Mouse (Mus musculus): ENCODE data around the gene Amdhd2.
"Not testable (repeated sequence)": the region's sequence is repeated elsewhere in the genome, so short reads cannot be mapped to it uniquely, and the experiment has no call there.

The Amdhd2 gene

DNA sequence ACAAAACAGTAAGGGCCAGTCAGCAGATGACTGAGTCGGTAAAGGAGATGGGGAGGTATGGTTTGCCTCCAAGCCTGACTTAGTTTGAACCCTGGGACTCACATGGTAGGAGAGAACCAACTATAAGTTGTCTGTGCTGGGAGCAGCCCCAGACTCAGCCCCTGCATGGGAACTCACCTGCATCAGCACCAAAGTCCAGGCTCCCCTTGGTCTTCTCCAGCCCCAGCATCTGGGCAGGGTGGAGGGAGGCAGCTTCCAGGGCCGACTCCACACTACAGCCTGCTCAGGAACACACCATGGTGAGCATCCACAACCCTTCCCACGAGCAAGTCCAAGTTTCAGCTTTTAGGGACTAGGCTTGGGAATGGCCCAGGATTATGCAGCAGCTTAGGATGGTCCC, 7.2 kb downstream of the Amdhd2 start:
- DNase-seq (ENCODE audit: low spot score): no peak

- DNase-seq (ENCODE audit: low spot score): no peak
Observed at GRCm38 (mm10) chr17:24155742-24156141, 7.8 kb downstream of the Amdhd2 start.

GRCm38 (mm10) chr17:24154463-24154862, 9.1 kb downstream of the Amdhd2 start:
- DNase-seq (ENCODE audit: low spot score): no peak

GRCm38 (mm10) chr17:24151890-24152563, 11.5 kb downstream of the Amdhd2 start:
- peak; percentile 87 for DNase-seq (ENCODE audit: low spot score)

DNA sequence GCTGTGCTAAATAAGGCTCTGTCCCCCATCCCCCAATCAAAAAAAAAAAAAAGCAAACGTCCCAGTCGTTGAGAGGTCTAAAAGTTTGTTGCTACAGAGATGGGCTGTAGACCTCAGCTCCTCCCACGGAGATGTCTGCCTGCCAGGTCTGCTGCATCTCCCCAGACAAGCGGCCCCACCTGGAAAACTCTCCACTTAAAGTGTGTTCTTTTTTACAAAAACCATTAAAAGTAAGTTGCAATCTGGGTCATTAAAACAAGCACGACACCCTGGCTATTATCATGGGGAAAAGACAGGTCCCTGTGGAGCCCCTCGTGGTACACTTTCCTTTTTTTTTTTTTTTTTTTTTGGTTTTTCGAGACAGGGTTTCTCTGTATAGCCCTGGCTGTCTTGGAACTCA, 12.2 kb downstream of the Amdhd2 start:
- DNase-seq (ENCODE audit: low spot score): no peak

DNA sequence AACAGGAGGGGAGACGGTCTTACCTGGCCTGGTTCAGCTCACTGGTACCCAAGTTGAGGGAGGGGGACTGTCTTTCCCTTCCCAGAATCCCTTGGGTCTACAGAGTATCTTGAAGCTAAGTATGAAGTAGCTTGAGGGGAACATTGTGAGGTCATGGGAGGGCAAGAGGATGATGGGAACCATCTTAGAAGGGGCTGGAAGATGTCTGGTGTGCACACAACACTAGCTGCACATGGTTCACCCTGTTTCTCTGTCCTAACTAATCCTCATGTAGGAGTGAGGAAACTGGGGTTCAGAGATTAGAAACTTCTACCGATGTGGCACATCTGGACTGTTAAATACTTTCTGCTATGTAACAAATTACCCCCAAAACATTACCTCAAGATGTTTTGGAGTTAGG, 12.7 kb downstream of the Amdhd2 start, which contains the start of gene Pdpk1:
Gene Pdpk1, minus strand, starts transcription at position 101 of the 400 bp plus-strand sequence.
- no peak for DNase-seq (ENCODE audit: low spot score)

DNA sequence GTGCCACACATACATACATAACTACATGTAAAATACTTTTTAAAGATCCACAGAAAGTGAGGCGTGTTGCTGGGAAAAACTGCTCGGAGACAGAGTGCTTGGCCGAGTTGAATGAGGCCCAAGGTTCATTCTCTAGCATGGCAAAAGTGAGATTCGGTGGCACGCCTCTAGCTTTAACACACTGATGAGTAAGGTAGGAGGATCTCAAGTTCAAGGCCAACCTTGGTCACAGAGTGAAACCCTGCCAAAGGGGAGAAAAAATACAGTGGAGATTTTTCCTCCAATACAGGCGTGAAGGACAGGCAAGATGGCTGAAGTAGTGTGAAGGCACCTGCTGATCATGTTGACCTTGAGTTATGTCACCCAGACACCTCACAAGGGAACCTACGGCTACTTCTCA, 14.1 kb downstream of the Amdhd2 start:
- no peak for DNase-seq (ENCODE audit: low spot score)

DNA sequence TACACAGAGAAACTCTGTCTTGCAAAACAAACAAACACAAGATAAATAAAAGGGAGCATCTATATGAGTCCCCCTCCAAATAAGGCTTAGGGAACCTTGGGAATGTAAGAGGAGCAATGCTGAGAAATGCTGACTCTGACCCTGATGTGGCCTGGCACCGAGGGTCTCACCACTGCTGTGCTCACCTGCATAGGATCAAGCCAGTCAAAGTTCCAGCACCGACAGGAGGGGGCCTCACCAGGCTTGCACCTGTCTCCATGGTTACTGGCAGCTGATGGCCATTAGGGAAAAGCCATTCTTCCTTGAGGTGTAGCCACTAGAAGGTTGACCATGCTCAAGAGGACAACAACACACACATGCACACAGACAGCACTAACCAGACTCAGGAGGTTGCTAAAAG, 20.7 kb downstream of the Amdhd2 start:
- DNase-seq (ENCODE audit: low spot score): no peak

GRCm38 (mm10) chr17:24141425-24141920, 22.1 kb downstream of the Amdhd2 start:
- peak; percentile 97 for DNase-seq (ENCODE audit: low spot score)

DNA sequence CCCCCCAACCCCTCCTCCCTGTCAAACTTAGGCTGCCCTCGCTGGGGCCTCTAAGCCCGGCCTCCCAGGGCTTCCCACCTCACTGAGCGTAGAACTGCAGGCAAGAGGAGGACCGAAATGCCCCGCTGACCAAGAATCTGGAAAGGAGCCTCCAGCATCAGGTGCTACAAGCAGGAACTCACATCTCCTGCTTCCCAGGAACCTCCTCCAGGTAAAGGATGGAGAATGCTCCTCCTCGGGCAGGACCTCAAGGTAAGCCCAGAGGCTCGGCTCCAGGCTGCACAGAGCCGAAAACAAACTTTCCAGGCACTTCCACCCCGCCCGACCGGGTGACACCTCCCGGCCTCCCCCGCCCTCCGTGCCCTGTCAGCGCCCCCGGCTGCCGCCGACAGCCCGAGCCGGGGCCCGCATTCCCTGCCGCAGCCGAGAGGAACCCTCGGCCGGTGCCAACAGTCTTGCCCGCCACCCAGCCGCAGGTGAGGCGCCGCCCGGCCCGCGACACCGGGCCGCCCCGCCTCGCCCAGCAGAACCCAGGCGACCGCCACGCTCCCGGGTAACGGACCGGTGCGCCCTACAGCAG, 22.6 kb downstream of the Amdhd2 start:
- DNase-seq (ENCODE audit: low spot score): peak; percentile 26

GRCm38 (mm10) chr17:24139968-24140367, 23.6 kb downstream of the Amdhd2 start:
- no peak for DNase-seq (ENCODE audit: low spot score)

DNA sequence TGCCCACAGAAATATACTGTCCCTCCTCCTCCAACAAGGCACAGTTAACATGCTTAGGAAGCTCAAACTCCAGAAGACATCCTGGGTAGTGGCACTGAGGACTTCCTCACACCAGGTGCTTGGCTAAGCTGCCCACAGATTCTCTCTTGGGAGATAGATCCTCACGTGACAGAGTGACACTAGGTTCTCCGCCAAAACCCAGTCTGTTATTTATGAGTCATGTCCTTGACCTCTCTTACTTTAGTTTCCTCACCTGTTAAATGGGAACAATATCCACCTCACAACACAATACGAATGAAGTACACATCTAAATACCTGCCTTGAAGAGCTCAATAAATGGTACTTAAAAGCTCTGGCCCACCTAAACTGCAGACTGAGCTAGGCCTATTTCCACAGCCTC, 24.3 kb downstream of the Amdhd2 start:
- DNase-seq (ENCODE audit: low spot score): no peak

DNA sequence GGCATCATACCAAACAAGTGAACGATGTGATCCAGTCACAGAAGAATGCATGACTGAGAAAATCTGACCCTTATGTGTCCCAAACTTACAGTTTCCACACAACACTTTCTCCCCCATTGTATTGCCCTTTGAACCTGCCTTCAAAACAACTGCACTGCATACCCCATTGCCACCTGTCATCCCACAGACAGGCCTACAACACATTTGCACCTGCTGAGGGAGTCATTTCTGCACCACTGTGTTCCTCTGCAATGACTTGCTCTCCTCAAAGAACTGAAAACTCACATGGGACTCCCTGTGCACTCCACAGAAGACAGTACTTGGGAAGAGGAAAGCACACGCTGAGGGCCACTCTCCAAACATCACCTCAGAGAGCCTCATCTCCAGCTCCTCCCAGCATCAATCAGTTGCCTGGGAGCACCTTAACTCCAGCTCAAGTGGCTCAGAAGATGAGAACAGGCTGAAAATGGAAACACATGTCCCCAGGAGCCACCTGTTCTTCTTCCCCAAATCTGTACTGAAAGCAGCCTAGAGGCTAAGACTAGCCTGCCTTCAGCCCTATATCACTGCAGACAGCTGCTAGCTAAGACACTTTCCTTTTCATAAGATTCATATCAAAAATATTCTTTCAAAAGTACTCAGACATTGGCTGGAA, 26.2 kb downstream of the Amdhd2 start:
- no peak for DNase-seq (ENCODE audit: low spot score)

DNA sequence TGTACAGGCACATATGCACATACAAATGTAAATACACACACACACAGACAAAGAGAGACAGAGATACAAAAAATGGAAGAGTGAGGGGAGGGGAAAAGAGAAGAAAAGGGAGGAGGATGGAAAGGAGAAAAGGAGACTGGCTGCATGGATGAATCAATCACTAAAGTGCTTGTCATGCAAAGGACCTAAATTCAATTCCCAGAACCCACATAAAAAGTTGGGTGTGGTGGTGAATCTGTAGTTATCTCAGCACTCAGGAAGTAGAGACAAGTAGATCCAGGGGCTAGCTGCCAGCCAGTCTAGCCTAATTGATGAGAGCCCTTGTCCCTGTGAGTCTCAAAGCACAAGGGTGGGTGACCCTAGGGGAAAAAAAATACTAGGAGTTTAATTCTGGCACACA, 29.5 kb downstream of the Amdhd2 start:
- no peak for DNase-seq (ENCODE audit: low spot score)

DNA sequence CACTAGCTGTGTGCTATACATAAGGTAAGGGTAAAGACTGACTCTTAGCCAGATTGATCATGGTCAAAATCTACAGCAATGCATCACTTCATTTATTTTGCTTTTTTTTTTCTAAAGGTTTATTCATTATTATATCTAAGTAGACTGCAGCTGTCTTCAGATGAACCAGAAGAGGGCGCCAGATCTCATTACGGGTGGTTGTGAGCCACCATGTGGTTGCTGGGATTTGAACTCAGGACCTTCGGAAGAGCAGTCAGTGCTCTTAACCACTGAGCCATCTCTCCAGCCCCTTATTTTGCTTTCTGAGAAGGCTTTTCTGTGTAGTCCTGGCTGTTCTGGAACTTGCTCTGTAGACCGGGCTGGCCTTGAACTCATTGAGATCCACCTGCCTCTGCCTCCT, 30.6 kb downstream of the Amdhd2 start:
- not testable (repeated sequence) for DNase-seq (ENCODE audit: low spot score)

GRCm38 (mm10) chr17:24131570-24131969, 32.0 kb downstream of the Amdhd2 start:
- no peak for DNase-seq (ENCODE audit: low spot score)

DNA sequence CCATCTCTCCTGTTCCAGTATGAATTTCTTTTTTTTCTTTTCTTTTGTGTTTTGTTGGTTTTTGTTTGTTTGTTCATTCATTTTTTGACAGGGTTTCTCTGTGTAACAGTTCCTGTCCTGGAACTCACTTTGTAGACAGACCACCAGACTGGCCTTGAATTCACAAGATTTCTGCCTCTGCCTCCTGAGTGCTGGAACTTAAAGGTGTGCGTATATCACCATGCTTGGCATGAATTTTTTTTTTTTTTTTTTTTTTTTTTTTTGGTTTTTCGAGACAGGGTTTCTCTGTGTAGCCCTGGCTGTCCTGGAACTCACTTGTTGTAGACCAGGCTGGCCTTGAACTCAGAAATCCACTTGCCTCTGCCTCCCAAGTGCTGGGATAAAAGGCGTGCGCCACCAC, 34.3 kb downstream of the Amdhd2 start:
- DNase-seq (ENCODE audit: low spot score): not testable (repeated sequence)

- no peak for DNase-seq (ENCODE audit: low spot score)
Observed at GRCm38 (mm10) chr17:24127592-24127991, 36.0 kb downstream of the Amdhd2 start.

DNA sequence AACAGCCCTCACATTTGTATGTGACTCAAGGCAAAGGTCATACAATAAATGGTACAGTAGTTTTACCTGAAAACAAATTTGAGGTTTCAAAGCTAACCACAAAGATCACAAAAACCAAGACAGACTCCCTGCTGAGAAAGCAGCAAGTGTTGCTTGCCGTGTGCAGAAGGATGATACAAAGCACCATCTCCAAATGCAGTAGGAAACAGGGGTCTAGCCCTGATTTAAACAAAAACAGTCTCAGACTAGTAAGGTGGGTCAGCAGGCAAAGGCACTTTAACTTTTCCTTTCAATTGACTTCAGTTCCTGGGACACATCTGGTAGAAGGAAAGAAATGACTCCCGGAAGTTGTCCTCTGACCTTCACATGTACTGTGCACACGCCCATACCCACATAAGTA, 36.8 kb downstream of the Amdhd2 start:
- no peak for DNase-seq (ENCODE audit: low spot score)

DNA sequence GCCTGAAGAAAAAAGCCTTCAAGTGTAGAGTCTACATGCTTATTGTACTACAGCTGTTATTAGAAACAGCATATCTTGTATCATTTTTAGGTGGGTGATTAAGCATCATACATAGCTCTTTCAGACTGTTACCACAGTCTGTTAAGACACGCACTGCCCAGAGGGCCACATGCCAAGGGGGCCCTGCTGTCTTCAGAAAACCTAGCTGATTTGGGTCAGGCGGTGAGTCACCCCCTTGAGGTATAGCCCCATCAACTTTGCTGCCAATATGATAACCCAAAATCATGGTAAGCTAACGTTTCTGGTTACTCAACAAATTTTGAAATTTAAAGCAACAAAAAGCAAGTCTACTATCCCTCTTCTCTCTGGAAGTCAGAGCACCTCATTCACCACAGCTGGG, 44.1 kb downstream of the Amdhd2 start:
- no peak for DNase-seq (ENCODE audit: low spot score)

- no peak for DNase-seq (ENCODE audit: low spot score)
Observed at GRCm38 (mm10) chr17:24113031-24113430, 50.5 kb downstream of the Amdhd2 start.

DNA sequence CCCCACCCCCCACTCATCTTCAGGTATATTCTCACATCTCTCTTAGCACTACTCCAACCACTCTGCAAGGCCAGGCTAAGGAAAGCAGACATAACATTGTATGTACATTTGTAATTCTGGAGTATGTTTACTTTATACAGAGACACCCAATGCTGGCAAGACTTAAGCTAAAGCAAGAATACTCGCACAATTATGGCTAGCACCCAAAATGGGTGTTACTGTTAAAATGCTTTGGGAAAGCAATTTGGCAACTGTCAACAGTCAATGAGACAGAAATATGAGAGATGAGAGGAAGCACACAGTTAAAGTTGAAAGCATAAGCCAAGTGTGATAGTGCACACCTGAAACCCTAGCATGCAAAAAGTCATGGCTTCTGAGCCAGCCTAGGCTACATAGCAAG, 52.3 kb downstream of the Amdhd2 start:
- DNase-seq (ENCODE audit: low spot score): no peak

- DNase-seq (ENCODE audit: low spot score): no peak
Observed at GRCm38 (mm10) chr17:24108896-24109295, 54.7 kb downstream of the Amdhd2 start.
